Comparison of ENCODE assay signal across 9 mouse cellular contexts in the genomic region with DNA sequence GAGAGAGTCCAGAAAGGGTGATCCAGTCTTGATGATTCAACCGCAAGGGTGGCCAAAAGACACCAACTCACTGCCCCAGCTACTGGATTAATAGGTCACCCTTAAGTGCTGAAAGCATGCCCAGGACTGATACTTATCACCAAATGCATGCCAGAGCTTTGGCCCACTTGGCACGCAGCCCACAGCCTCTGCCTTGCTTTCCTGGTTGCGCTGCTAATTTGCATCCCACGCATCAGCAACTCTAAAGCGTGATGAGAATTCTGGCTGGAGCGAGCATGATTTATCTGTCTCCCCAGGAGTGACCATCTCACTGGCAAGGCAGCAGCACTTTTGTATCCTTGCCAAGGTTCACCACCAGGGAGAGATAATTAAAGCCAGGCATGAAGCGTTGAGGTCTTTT. TPM values are rescaled to one million over a fixed set of nuclear protein-coding genes. Genes with fewer than 3 reads are reported as not detected.
DNase-seq lines count a peak whose midpoint lies in the region; ATAC-seq and TF ChIP-seq lines count a peak whose summit lies in the region.
"Had no signal": no experiment of that assay in that cellular context is flagged by ENCODE, and none has a peak within 500 bp of the region (broad histone marks: within the 10 kb centered on the region; RNA-seq: fewer than 3 reads in every experiment).

No protein-coding gene starts in this region.

- H3K27ac ChIP-seq in limb, embryonic 11.5 days (replicated peaks; ENCODE audit: low read depth, low read length): no peak overlapping the region
- H3K27ac ChIP-seq in limb, embryonic 10.5 days: no peak overlapping the region
- no peak overlapping the region for H3K27ac ChIP-seq in neural tube, embryonic 14.5 days (ENCODE audit: low read depth, low read length)
- H3K27ac ChIP-seq in liver, postnatal 0 days (ENCODE audit: low read depth): no peak overlapping the region

- TF ChIP-seq EP300 in liver, postnatal 0 days (IDR thresholded peaks at IDR 0.05; ENCODE audit: low read depth): no peak

- WGBS in limb, embryonic 11.5 days: 66% methylated on average over 7 of the region's 7 CpGs
- 79% methylated on average over 7 of the region's 7 CpGs for WGBS in limb, embryonic 10.5 days
- 34% methylated on average over 7 of the region's 7 CpGs for WGBS in neural tube, embryonic 14.5 days
- 79% methylated on average over 7 of the region's 7 CpGs for whole genome bisulfite sequencing in liver, postnatal 0 days (ENCODE audit: insufficient replicate concordance)

- DNase-seq in adrenal gland, postnatal 14 days: peak; percentile 35
- no peak for DNase-seq in adrenal gland, adult 2 months
- peak; percentile 18 for DNase-seq in limb, embryonic 11.5 days (ENCODE audit: low spot score)
- no peak for DNase-seq in limb, embryonic 10.5 days (ENCODE audit: low spot score)
- DNase-seq in cerebellum, postnatal 36 days: peak; percentile 59 to 60
- DNase-seq in liver, postnatal 0 days: no peak
- no peak for DNase-seq in left cerebral cortex, adult 9 months (ENCODE audit: low spot score in 2 of 2)

- H3K9ac ChIP-seq in limb, embryonic 11.5 days (ENCODE audit: low read length): no peak overlapping the region
- no peak overlapping the region for H3K9ac ChIP-seq in neural tube, embryonic 14.5 days (replicated peaks; ENCODE audit: low read depth, low read length)
- no peak overlapping the region for H3K9ac ChIP-seq in liver, postnatal 0 days (replicated peaks)

- no peak overlapping the region for H3K4me3 ChIP-seq in limb, embryonic 11.5 days (ENCODE audit: low read depth, low read length)
- H3K4me3 ChIP-seq in limb, embryonic 10.5 days: no peak overlapping the region
- H3K4me3 ChIP-seq in neural tube, embryonic 14.5 days (ENCODE audit: low read depth, low read length): no peak overlapping the region
- no peak overlapping the region for H3K4me3 ChIP-seq in liver, postnatal 0 days (ENCODE audit: low read depth, low read length)
- H3K4me3 ChIP-seq: erythroblast, embryonic 14.5 days had no signal

- H3K36me3 ChIP-seq in limb, embryonic 11.5 days (ENCODE audit: control insufficient read depth, insufficient read depth, low read length): no peaks in the 10 kb centered on the region
- no peaks in the 10 kb centered on the region for H3K36me3 ChIP-seq in limb, embryonic 10.5 days
- no peaks in the 10 kb centered on the region for H3K36me3 ChIP-seq in neural tube, embryonic 14.5 days (ENCODE audit: control insufficient read depth, insufficient read depth, low read length)
- H3K36me3 ChIP-seq in liver, postnatal 0 days (replicated peaks; ENCODE audit: insufficient read depth, low read length): no peaks in the 10 kb centered on the region

- TF ChIP-seq CTCF in liver, postnatal 0 days (IDR thresholded peaks at IDR 0.05; ENCODE audit: low read depth): no peak

- no peak overlapping the region for H3K4me2 ChIP-seq in limb, embryonic 11.5 days (ENCODE audit: low read depth, severe bottlenecking)
- no peak overlapping the region for H3K4me2 ChIP-seq in neural tube, embryonic 14.5 days (ENCODE audit: low read depth, low read length)
- H3K4me2 ChIP-seq in liver, postnatal 0 days (ENCODE audit: low read depth, low read length): no peak overlapping the region

- no peak for ATAC-seq in limb, embryonic 11.5 days (ENCODE audit: insufficient number of reproducible peaks, low FRiP score, low TSS enrichment, low read depth)
- peak; percentile 60; the same call in 1 of the 2 replicates for ATAC-seq in neural tube, embryonic 14.5 days (ENCODE audit: low read depth)
- ATAC-seq in liver, postnatal 0 days: no peak

- no peaks in the 10 kb centered on the region for H3K9me3 ChIP-seq in limb, embryonic 11.5 days (ENCODE audit: control insufficient read depth, low read length)
- no peaks in the 10 kb centered on the region for H3K9me3 ChIP-seq in limb, embryonic 10.5 days (replicated peaks)
- H3K9me3 ChIP-seq in neural tube, embryonic 14.5 days (ENCODE audit: control insufficient read depth, low read length): no peaks in the 10 kb centered on the region
- no peaks in the 10 kb centered on the region for H3K9me3 ChIP-seq in liver, postnatal 0 days (ENCODE audit: low read length)

- H3K27me3 ChIP-seq in limb, embryonic 11.5 days (ENCODE audit: control insufficient read depth, insufficient read depth, low read length): no peaks in the 10 kb centered on the region
- H3K27me3 ChIP-seq in limb, embryonic 10.5 days (ENCODE audit: low read depth, poor library complexity, severe bottlenecking): no peaks in the 10 kb centered on the region
- H3K27me3 ChIP-seq in neural tube, embryonic 14.5 days (ENCODE audit: control insufficient read depth, insufficient read depth, low read length): no peaks in the 10 kb centered on the region
- H3K27me3 ChIP-seq in liver, postnatal 0 days (ENCODE audit: insufficient read depth, low read length): no peaks in the 10 kb centered on the region

- no peaks in the 10 kb centered on the region for H3K4me1 ChIP-seq in limb, embryonic 11.5 days (ENCODE audit: control insufficient read depth, insufficient read depth, low read length)
- H3K4me1 ChIP-seq in limb, embryonic 10.5 days: no peaks in the 10 kb centered on the region
- no peaks in the 10 kb centered on the region for H3K4me1 ChIP-seq in neural tube, embryonic 14.5 days (ENCODE audit: control insufficient read depth, insufficient read depth, low read length)
- H3K4me1 ChIP-seq in liver, postnatal 0 days (ENCODE audit: insufficient read depth): no peaks in the 10 kb centered on the region

RNA-seq across cellular contexts. Expression of a gene that starts 29.9 kb away (rescaled TPM):
- 30.4 and 32.8 TPM in 2 replicates for total RNA-seq in adrenal gland, postnatal 14 days (2021)
- total RNA-seq in adrenal gland, adult 2 months (2021): 10 to 100 TPM; 36.1 to 36.6 TPM
- polyA plus RNA-seq in adrenal gland, adult 2 months (2012; rRNA removed): 24.1 and 29.2 TPM in 2 replicates
- 28.4 and 29.6 TPM in 2 replicates for polyA plus RNA-seq in limb, embryonic 11.5 days (2014; fragmentation: Nextera tagmentation; extraction: Ambion mirVana)
- 23.7 and 26.6 TPM in 2 replicates for polyA plus RNA-seq in limb, embryonic 10.5 days (2016; fragmentation: Nextera tagmentation; extraction: Ambion mirVana)
- polyA plus RNA-seq in neural tube, embryonic 14.5 days (2014; fragmentation: Nextera tagmentation; extraction: Ambion mirVana): 17.9 and 23.5 TPM in 2 replicates
- 5.4 and 5.6 TPM in 2 replicates for polyA plus RNA-seq in liver, postnatal 0 days (2015; fragmentation: Nextera tagmentation; extraction: Ambion mirVana)

Comparison
In these comparisons a context has a peak if more than half of its experiments do, and no peak if none do; other contexts are left out.
1. DNase-seq: peak in adrenal gland, postnatal 14 days (single experiment), limb, embryonic 11.5 days (single experiment) and cerebellum, postnatal 36 days (2 of 2); none in adrenal gland, adult 2 months (single experiment), limb, embryonic 10.5 days (single experiment), liver, postnatal 0 days (single experiment) and left cerebral cortex, adult 9 months (0 of 2).